Mouse (Mus musculus) c-Kit-positive CD71-positive TER-119-positive erythroid progenitor cells, embryonic 14.5 days (primary cell): ENCODE measurements around the gene S100a3.

Experiments used
- DNase-seq: peaks from one replicate; pipeline ENCODE4 v3.0.0-alpha.2; 2013; ENCODE audit warnings: low spot score

Gene S100a3

GRCm38 (mm10) chr3:90601486-90602110 lies 41.2 kb downstream of the S100a3 start, which contains the start of gene Gm42674:
Gene Gm42674 (plus strand): TSS chr3:90601904.
- no peak for DNase-seq

- no peak for DNase-seq
These were observed 43.2 kb downstream of the S100a3 start, which contains the start of gene S100a4 for GRCm38 (mm10) chr3:90603623-90604022. Gene S100a4 (plus strand): TSS chr3:90603771.

GRCm38 (mm10) chr3:90604416-90604815 lies 44.0 kb downstream of the S100a3 start:
- no peak for DNase-seq

GRCm38 (mm10) chr3:90605049-90605448 lies 44.7 kb downstream of the S100a3 start:
- DNase-seq: no peak

GRCm38 (mm10) chr3:90605736-90606135 lies 45.4 kb downstream of the S100a3 start:
- DNase-seq: no peak

- DNase-seq: no peak
These were observed 45.8 kb downstream of the S100a3 start for GRCm38 (mm10) chr3:90606185-90606584.

GRCm38 (mm10) chr3:90607361-90607760 lies 47.0 kb downstream of the S100a3 start:
- no peak for DNase-seq

GRCm38 (mm10) chr3:90608223-90608622 lies 47.8 kb downstream of the S100a3 start, which contains the start of gene S100a5:
Gene S100a5 (plus strand): TSS chr3:90608523.
- DNase-seq: no peak

GRCm38 (mm10) chr3:90609102-90609501 lies 48.7 kb downstream of the S100a3 start:
- DNase-seq: no peak

GRCm38 (mm10) chr3:90611494-90611893 lies 51.1 kb downstream of the S100a3 start:
- DNase-seq: no peak

GRCm38 (mm10) chr3:90612061-90612460 lies 51.7 kb downstream of the S100a3 start:
- no peak for DNase-seq

GRCm38 (mm10) chr3:90612728-90613291 lies 52.4 kb downstream of the S100a3 start, which contains the start of gene S100a6:
Gene S100a6 (plus strand): TSS chr3:90612882.
- no peak for DNase-seq

GRCm38 (mm10) chr3:90613461-90614147 lies 53.2 kb downstream of the S100a3 start:
- no peak for DNase-seq

GRCm38 (mm10) chr3:90614148-90614530 lies 53.8 kb downstream of the S100a3 start:
- DNase-seq: no peak

- DNase-seq: no peak
These were observed 54.4 kb downstream of the S100a3 start for GRCm38 (mm10) chr3:90614611-90615251.

- DNase-seq: peak; percentile 23
These were observed 55.0 kb downstream of the S100a3 start for GRCm38 (mm10) chr3:90615415-90615814.

- no peak for DNase-seq
These were observed 55.5 kb downstream of the S100a3 start for GRCm38 (mm10) chr3:90615911-90616310.

GRCm38 (mm10) chr3:90617586-90617985 lies 57.2 kb downstream of the S100a3 start:
- no peak for DNase-seq

GRCm38 (mm10) chr3:90621552-90621951 lies 61.2 kb downstream of the S100a3 start:
- DNase-seq: no peak

- no peak for DNase-seq
These were observed 63.2 kb downstream of the S100a3 start for GRCm38 (mm10) chr3:90623435-90624071.

GRCm38 (mm10) chr3:90625496-90625895 lies 65.1 kb downstream of the S100a3 start:
- DNase-seq: no peak
